17 mouse cellular contexts compared by ENCODE assay signal in genomic region chr3:60481740-60482399, GRCm38 (mm10). TPM values are rescaled to one million over a fixed set of nuclear protein-coding genes. Genes with fewer than 3 reads are reported as not detected.
DNase-seq lines count a peak whose midpoint lies in the region; ATAC-seq and TF ChIP-seq lines count a peak whose summit lies in the region.
"Had no signal": no experiment of that assay in that cellular context is flagged by ENCODE, and none has a peak within 500 bp of the region (broad histone marks: within the 10 kb centered on the region; RNA-seq: fewer than 3 reads in every experiment).

No protein-coding gene starts in this region.

- no peak for TF ChIP-seq CTCF in hindbrain, postnatal 0 days (IDR thresholded peaks at IDR 0.05; ENCODE audit: low read depth)

- H3K36me3 ChIP-seq in heart, embryonic 16.5 days (ENCODE audit: control insufficient read depth, insufficient read depth): no peaks in the 10 kb centered on the region
- no peaks in the 10 kb centered on the region for H3K36me3 ChIP-seq in heart, embryonic 11.5 days (ENCODE audit: control insufficient read depth, insufficient read depth, low read length)
- peaks cover 45% of the 10 kb centered on the region for H3K36me3 ChIP-seq in megakaryocyte, embryonic 14.5 days (replicated peaks; ENCODE audit: low read length)
- H3K36me3 ChIP-seq in hindbrain, embryonic 12.5 days: no peaks in the 10 kb centered on the region
- no peaks in the 10 kb centered on the region for H3K36me3 ChIP-seq in hindbrain, postnatal 0 days (ENCODE audit: insufficient read depth, low read length)
- H3K36me3 ChIP-seq: embryonic facial prominence, embryonic 10.5 days; heart, embryonic 13.5 days; hindbrain, embryonic 13.5 days; limb, embryonic 15.5 days had no signal

- no peak overlapping the region for H3K4me2 ChIP-seq in heart, embryonic 16.5 days (ENCODE audit: low read depth, low read length)
- no peak overlapping the region for H3K4me2 ChIP-seq in heart, embryonic 11.5 days
- H3K4me2 ChIP-seq in hindbrain, embryonic 12.5 days (replicated peaks): no peak overlapping the region
- no peak overlapping the region for H3K4me2 ChIP-seq in hindbrain, postnatal 0 days (ENCODE audit: low read depth, low read length)
- H3K4me2 ChIP-seq: heart, embryonic 13.5 days; hindbrain, embryonic 13.5 days; limb, embryonic 15.5 days had no signal

- H3K9ac ChIP-seq in heart, embryonic 16.5 days (ENCODE audit: low read length): no peak overlapping the region
- no peak overlapping the region for H3K9ac ChIP-seq in heart, embryonic 11.5 days (ENCODE audit: low read depth, low read length)
- no peak overlapping the region for H3K9ac ChIP-seq in hindbrain, embryonic 12.5 days
- H3K9ac ChIP-seq in hindbrain, postnatal 0 days (replicated peaks; ENCODE audit: low read length): no peak overlapping the region
- H3K9ac ChIP-seq: heart, embryonic 13.5 days; hindbrain, embryonic 13.5 days; limb, embryonic 15.5 days had no signal

- no peaks in the 10 kb centered on the region for H3K9me3 ChIP-seq in heart, embryonic 16.5 days (replicated peaks; ENCODE audit: control insufficient read depth, low read length)
- H3K9me3 ChIP-seq in heart, embryonic 11.5 days (replicated peaks; ENCODE audit: control insufficient read depth, low read length): no peaks in the 10 kb centered on the region
- no peaks in the 10 kb centered on the region for H3K9me3 ChIP-seq in megakaryocyte, embryonic 14.5 days
- no peaks in the 10 kb centered on the region for H3K9me3 ChIP-seq in hindbrain, embryonic 12.5 days (replicated peaks)
- H3K9me3 ChIP-seq in hindbrain, postnatal 0 days (ENCODE audit: low read length): no peaks in the 10 kb centered on the region
- H3K9me3 ChIP-seq: embryonic facial prominence, embryonic 10.5 days; heart, embryonic 13.5 days; hindbrain, embryonic 13.5 days; limb, embryonic 15.5 days had no signal

- ATAC-seq in heart, embryonic 16.5 days (replicated peaks; ENCODE audit: extremely low read depth, insufficient read depth, low FRiP score): 0 out of 2 replicates have a peak, but pooled peaks have one; percentile 45
- no peak for ATAC-seq in heart, embryonic 11.5 days (replicated peaks; ENCODE audit: insufficient number of reproducible peaks, low FRiP score, low TSS enrichment)
- no peak for ATAC-seq in hindbrain, embryonic 12.5 days (ENCODE audit: low FRiP score)
- ATAC-seq in hindbrain, postnatal 0 days: no peak

- H3K27me3 ChIP-seq in heart, embryonic 16.5 days (ENCODE audit: control insufficient read depth, insufficient read depth, low read length): no peaks in the 10 kb centered on the region
- no peaks in the 10 kb centered on the region for H3K27me3 ChIP-seq in heart, embryonic 11.5 days (ENCODE audit: control insufficient read depth, insufficient read depth, low read length)
- H3K27me3 ChIP-seq in megakaryocyte, embryonic 14.5 days (replicated peaks): no peaks in the 10 kb centered on the region
- no peaks in the 10 kb centered on the region for H3K27me3 ChIP-seq in hindbrain, embryonic 12.5 days
- no peaks in the 10 kb centered on the region for H3K27me3 ChIP-seq in hindbrain, postnatal 0 days (ENCODE audit: insufficient read depth, low read length)
- H3K27me3 ChIP-seq: heart, embryonic 13.5 days; hindbrain, embryonic 13.5 days; limb, embryonic 15.5 days had no signal

- H3K27ac ChIP-seq in heart, embryonic 16.5 days (ENCODE audit: low read length): no peak overlapping the region
- H3K27ac ChIP-seq in heart, embryonic 11.5 days (ENCODE audit: low read depth, low read length): no peak overlapping the region
- H3K27ac ChIP-seq in hindbrain, embryonic 12.5 days: no peak overlapping the region
- H3K27ac ChIP-seq in hindbrain, postnatal 0 days: no peak overlapping the region
- H3K27ac ChIP-seq: embryonic facial prominence, embryonic 10.5 days; heart, embryonic 13.5 days; hindbrain, embryonic 13.5 days; left cerebral cortex, adult 2 months; limb, embryonic 15.5 days had no signal

- DNase-seq in A20 (ENCODE audit: low read depth, low spot score): peak; percentile 87
- peak; percentile 28 for DNase-seq in brain, adult 2 months (ENCODE audit: low read depth, low spot score)
- DNase-seq in hindbrain, postnatal 0 days (ENCODE audit: low spot score): no peak
- no peak for DNase-seq in cerebellum, adult 9-11 months
- DNase-seq: cerebellum, postnatal 10 days; gastrocnemius, postnatal 25 days; kidney, adult 9 months; lung, postnatal 36 days had no signal

- no peak overlapping the region for H3K4me3 ChIP-seq in heart, embryonic 16.5 days (ENCODE audit: low read length)
- H3K4me3 ChIP-seq in heart, embryonic 11.5 days (ENCODE audit: low read depth, low read length): no peak overlapping the region
- H3K4me3 ChIP-seq in megakaryocyte, embryonic 14.5 days (replicated peaks): peak overlapping the region; percentile 48
- no peak overlapping the region for H3K4me3 ChIP-seq in hindbrain, embryonic 12.5 days
- H3K4me3 ChIP-seq in hindbrain, postnatal 0 days (ENCODE audit: low read length): no peak overlapping the region
- H3K4me3 ChIP-seq: embryonic facial prominence, embryonic 10.5 days; heart, embryonic 13.5 days; hindbrain, embryonic 13.5 days; left cerebral cortex, adult 2 months; limb, embryonic 15.5 days had no signal

- 76% methylated on average over 2 of the region's 2 CpGs for WGBS in heart, embryonic 16.5 days
- 84% methylated on average over 2 of the region's 2 CpGs for WGBS in heart, embryonic 11.5 days (ENCODE audit: insufficient replicate concordance)
- WGBS in hindbrain, embryonic 12.5 days: 96% methylated on average over 2 of the region's 2 CpGs
- WGBS in hindbrain, postnatal 0 days: 86% methylated on average over 2 of the region's 2 CpGs

- H3K4me1 ChIP-seq in heart, embryonic 16.5 days (ENCODE audit: control insufficient read depth, insufficient read depth, low read length): no peaks in the 10 kb centered on the region
- no peaks in the 10 kb centered on the region for H3K4me1 ChIP-seq in heart, embryonic 11.5 days (ENCODE audit: control insufficient read depth, insufficient read depth, low read length)
- peaks cover 89% of the 10 kb centered on the region for H3K4me1 ChIP-seq in megakaryocyte, embryonic 14.5 days
- H3K4me1 ChIP-seq in hindbrain, embryonic 12.5 days: no peaks in the 10 kb centered on the region
- no peaks in the 10 kb centered on the region for H3K4me1 ChIP-seq in hindbrain, postnatal 0 days (ENCODE audit: insufficient read depth, low read length)
- H3K4me1 ChIP-seq: embryonic facial prominence, embryonic 10.5 days; hindbrain, embryonic 13.5 days had no signal

RNA-seq across cellular contexts. Expression of gene Mbnl1, which starts 9.2 kb away (rescaled TPM):
- polyA plus RNA-seq in heart, embryonic 16.5 days (2015; fragmentation: Nextera tagmentation; extraction: Ambion mirVana): 86.0 and 92.8 TPM in 2 replicates
- 76.6 and 101 TPM in 2 replicates for polyA plus RNA-seq in heart, embryonic 11.5 days (2014; fragmentation: Nextera tagmentation; extraction: Ambion mirVana)
- polyA plus RNA-seq in megakaryocyte, embryonic 14.5 days (2012; ENCODE audit: insufficient read depth, low replicate concordance): 20.3 and 35.3 TPM in 2 replicates
- polyA plus RNA-seq in hindbrain, embryonic 12.5 days (2016; fragmentation: Nextera tagmentation; extraction: Ambion mirVana): 46.9 and 56.2 TPM in 2 replicates
- 71.4 and 90.8 TPM in 2 replicates for total RNA-seq in hindbrain, postnatal 0 days (2014; rRNA removed)
- 52.7 and 56.2 TPM in 2 replicates for polyA plus RNA-seq in hindbrain, postnatal 0 days (2015; fragmentation: Nextera tagmentation; extraction: Ambion mirVana)

Comparison
In these comparisons a context has a peak if more than half of its experiments do, and no peak if none do; other contexts are left out.
1. DNase-seq: peak in A20 (single experiment) and brain, adult 2 months (single experiment); none in hindbrain, postnatal 0 days (single experiment) and cerebellum, adult 9-11 months (single experiment).